Mouse (Mus musculus) erythroblast, embryonic 14.5 days (primary cell): ENCODE results near the gene Cln3.

Source experiments
- GATA1 ChIP-seq: IDR thresholded peaks from 2 replicates; pipeline ENCODE4 v1.6.1; 2012; ENCODE audit warnings: low read length, inconsistent platforms, mixed read lengths
- TAL1 ChIP-seq: IDR thresholded peaks from 3 replicates; pipeline ENCODE4 v1.6.1; 2012; ENCODE audit warnings: low read length, inconsistent platforms, mixed read lengths

DNA sequence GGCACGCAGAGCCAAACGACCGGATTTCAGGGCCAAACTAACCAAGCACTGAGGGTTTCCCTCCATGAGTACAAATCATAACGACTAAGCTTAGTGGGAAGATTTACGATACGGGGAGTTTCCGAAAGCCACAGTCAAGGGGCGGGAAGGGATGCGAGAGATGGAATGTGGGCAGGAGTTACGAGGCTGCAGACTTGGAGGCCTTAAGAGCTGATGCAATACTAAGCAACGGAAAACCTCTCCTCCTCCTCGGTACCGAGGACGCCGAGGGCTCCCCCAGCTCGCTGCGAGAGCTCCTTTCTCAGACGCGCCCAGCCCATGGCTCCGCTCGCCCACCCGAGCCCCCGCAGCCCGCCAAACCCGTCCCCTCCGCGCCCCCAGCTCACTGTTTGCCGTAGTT, 19.9 kb downstream of the Cln3 start:
- TF ChIP-seq GATA1, result no peak
- TF ChIP-seq TAL1, result no peak
